In genomic region chr14:68345527-68345926, GRCm38 (mm10) we compare ENCODE assay signal across 20 mouse cellular contexts.
DNase-seq lines count a peak whose midpoint lies in the region; ATAC-seq and TF ChIP-seq lines count a peak whose summit lies in the region.
"Had no signal": no experiment of that assay in that cellular context is flagged by ENCODE, and none has a peak within 500 bp of the region (broad histone marks: within the 10 kb centered on the region; RNA-seq: fewer than 3 reads in every experiment).

No protein-coding gene starts in this region.

- no peak overlapping the region for H3K4me3 ChIP-seq in heart, postnatal 0 days (ENCODE audit: low read depth, low read length)
- no peak overlapping the region for H3K4me3 ChIP-seq in lung, embryonic 16.5 days (ENCODE audit: low read length)
- H3K4me3 ChIP-seq: embryonic facial prominence, embryonic 10.5 days; forebrain, embryonic 13.5 days; heart, embryonic 15.5 days; hindbrain, embryonic 15.5 days had no signal

- H3K4me2 ChIP-seq in heart, postnatal 0 days (ENCODE audit: low read depth, low read length): no peak overlapping the region
- H3K4me2 ChIP-seq in lung, embryonic 16.5 days (ENCODE audit: low read depth, low read length): no peak overlapping the region
- H3K4me2 ChIP-seq: forebrain, embryonic 13.5 days; heart, embryonic 15.5 days; hindbrain, embryonic 15.5 days had no signal

- 49% methylated on average over 4 of the region's 4 CpGs for WGBS in heart, postnatal 0 days
- WGBS in lung, embryonic 16.5 days: 44% methylated on average over 4 of the region's 4 CpGs

- intact Hi-C loops in heart, postnatal 36 days (cut with DNase I): no loop called here

- H3K36me3 ChIP-seq in heart, postnatal 0 days (replicated peaks; ENCODE audit: control insufficient read depth, insufficient read depth, low read length): no peaks in the 10 kb centered on the region
- H3K36me3 ChIP-seq in lung, embryonic 16.5 days (ENCODE audit: control insufficient read depth, insufficient read depth, low read length): no peaks in the 10 kb centered on the region
- H3K36me3 ChIP-seq: embryonic facial prominence, embryonic 10.5 days; G1E; heart, embryonic 15.5 days; hindbrain, embryonic 15.5 days had no signal

- no peak for TF ChIP-seq CTCF in heart, postnatal 0 days (IDR thresholded peaks at IDR 0.05; ENCODE audit: low read depth)

- no peaks in the 10 kb centered on the region for H3K9me3 ChIP-seq in heart, postnatal 0 days (replicated peaks; ENCODE audit: control insufficient read depth, low read length)
- no peaks in the 10 kb centered on the region for H3K9me3 ChIP-seq in lung, embryonic 16.5 days (ENCODE audit: control insufficient read depth, low read length)
- H3K9me3 ChIP-seq: embryonic facial prominence, embryonic 10.5 days; forebrain, embryonic 13.5 days; heart, embryonic 15.5 days; hindbrain, embryonic 15.5 days had no signal

- peak; percentile 18 for DNase-seq in heart, postnatal 0 days (ENCODE audit: low spot score)
- DNase-seq in heart, postnatal 36 days: no peak
- no peak for DNase-seq in lung, postnatal 14 days
- DNase-seq in c-Kit-positive CD71-positive TER-119-positive erythroid progenitor cells, embryonic 14.5 days (ENCODE audit: low spot score): no peak
- DNase-seq: adrenal gland, adult 8-10 months; adrenal gland, postnatal 36 days; B cell, adult 2 months; cerebellum, adult 11 months; cerebellum, adult 8-10 months; cerebellum, postnatal 14 days; forebrain, postnatal 0 days; gastrocnemius, postnatal 14 days had no signal

- H3K27ac ChIP-seq in heart, postnatal 0 days (ENCODE audit: low read depth): no peak overlapping the region
- H3K27ac ChIP-seq in lung, embryonic 16.5 days (ENCODE audit: low read length): no peak overlapping the region
- H3K27ac ChIP-seq: embryonic facial prominence, embryonic 10.5 days; forebrain, embryonic 13.5 days; heart, embryonic 15.5 days; hindbrain, embryonic 15.5 days had no signal

- H3K27me3 ChIP-seq in heart, postnatal 0 days (ENCODE audit: control insufficient read depth, insufficient read depth, low read length): no peaks in the 10 kb centered on the region
- no peaks in the 10 kb centered on the region for H3K27me3 ChIP-seq in lung, embryonic 16.5 days (ENCODE audit: control insufficient read depth, insufficient read depth, low read depth, low read length)
- H3K27me3 ChIP-seq: forebrain, embryonic 13.5 days; heart, embryonic 15.5 days; hindbrain, embryonic 15.5 days had no signal

- peak; percentile 39; the same call in 1 of the 2 replicates for ATAC-seq in heart, postnatal 0 days (ENCODE audit: insufficient read depth, low read depth)
- peak; percentile 51 for ATAC-seq in lung, embryonic 16.5 days (ENCODE audit: low read depth)
- ATAC-seq in common myeloid progenitor, adult 5-6 weeks (replicated peaks; ENCODE audit: low read depth, poor library complexity, severe bottlenecking): peak; percentile 71
- ATAC-seq: CD4-positive, CD25-positive, alpha-beta regulatory T cell, adult 4 months; forebrain, embryonic 13.5 days had no signal

- no peak for TF ChIP-seq EP300 in heart, postnatal 0 days (IDR thresholded peaks at IDR 0.05; ENCODE audit: low read depth)

- no peak overlapping the region for H3K9ac ChIP-seq in heart, postnatal 0 days (replicated peaks; ENCODE audit: low read depth, low read length)
- no peak overlapping the region for H3K9ac ChIP-seq in lung, embryonic 16.5 days (ENCODE audit: low read length)
- H3K9ac ChIP-seq: forebrain, embryonic 13.5 days; forebrain, postnatal 0 days; heart, embryonic 15.5 days; hindbrain, embryonic 15.5 days had no signal

- no peaks in the 10 kb centered on the region for H3K4me1 ChIP-seq in heart, postnatal 0 days (ENCODE audit: control insufficient read depth, insufficient read depth)
- H3K4me1 ChIP-seq in lung, embryonic 16.5 days (replicated peaks; ENCODE audit: control insufficient read depth, insufficient read depth, low read length): no peaks in the 10 kb centered on the region
- H3K4me1 ChIP-seq: embryonic facial prominence, embryonic 10.5 days; hindbrain, embryonic 15.5 days had no signal
